Mouse (Mus musculus): ENCODE data around the gene Tspan11. TPM values are rescaled to one million over a fixed set of nuclear protein-coding genes. Genes with fewer than 3 reads are reported as not detected.

Gene Tspan11
- polyA plus RNA-seq, 1 experiment from 2014 or later: 1.8 TPM

DNA sequence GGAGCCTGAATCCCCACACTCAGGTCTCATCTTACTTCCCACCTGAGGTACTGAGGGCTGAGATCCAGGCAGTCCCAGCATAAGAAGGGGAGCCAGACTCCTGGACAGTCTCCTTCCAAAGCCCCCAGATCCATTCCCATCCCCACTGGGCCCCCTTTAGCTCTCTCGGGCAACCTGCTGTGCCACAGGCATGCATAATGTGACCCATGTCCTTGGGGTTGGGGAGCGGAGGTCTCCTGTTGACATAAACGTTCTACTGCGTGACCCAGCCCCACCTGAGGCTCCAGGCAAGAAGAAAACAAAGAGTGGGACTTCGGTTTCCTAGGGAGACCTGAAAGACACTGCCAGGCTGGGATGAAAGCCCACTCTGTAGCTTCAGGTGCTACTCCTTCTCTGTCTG lies 83.5 kb downstream of the Tspan11 start:
- WGBS: 68% methylated on average over 5 of the region's 5 CpGs
- Histone ChIP-seq H3K9me3 (replicated peaks) (no peaks in the 10 kb centered on the region), H3K27ac (no peak overlapping the region), H3K4me1 (replicated peaks) (peaks cover 40% of the 10 kb centered on the region), H3K4me3 (no peak overlapping the region), H3K9ac (no peak overlapping the region), H3K27me3 (no peaks in the 10 kb centered on the region), H3K36me3 (peaks cover 10% of the 10 kb centered on the region; the same call in 1 of the 2 replicates), H3K4me2 (no peak overlapping the region)
- ATAC-seq (replicated peaks; ENCODE audit: insufficient number of reproducible peaks, insufficient read depth, low FRiP score, low read depth): no peak

GRCm38 (mm10) chr6:127971931-127972330 lies 84.5 kb downstream of the Tspan11 start:
- Histone ChIP-seq H3K9ac (no peak overlapping the region), H3K36me3 (no peaks in the 10 kb centered on the region), H3K4me1 (replicated peaks) (peaks cover 49% of the 10 kb centered on the region), H3K4me2 (no peak overlapping the region), H3K4me3 (no peak overlapping the region), H3K27me3 (no peaks in the 10 kb centered on the region), H3K9me3 (replicated peaks) (no peaks in the 10 kb centered on the region), H3K27ac (no peak overlapping the region)
- 78% methylated on average over 5 of the region's 5 CpGs for WGBS
- no peak for ATAC-seq (replicated peaks; ENCODE audit: insufficient number of reproducible peaks, insufficient read depth, low FRiP score, low read depth)

- no peaks in the 10 kb centered on the region for H3K9me3 ChIP-seq (replicated peaks)
- WGBS: 56% methylated on average over 6 of the region's 6 CpGs
- no peak overlapping the region for H3K4me2 ChIP-seq
- no peaks in the 10 kb centered on the region for H3K36me3 ChIP-seq
- no peak overlapping the region for H3K9ac ChIP-seq
- H3K27me3 ChIP-seq: no peaks in the 10 kb centered on the region
- peaks cover 48% of the 10 kb centered on the region for H3K4me1 ChIP-seq (replicated peaks)
- peak overlapping the region; percentile 44; the same call in 1 of the 2 replicates for H3K27ac ChIP-seq
- ATAC-seq (replicated peaks; ENCODE audit: insufficient number of reproducible peaks, insufficient read depth, low FRiP score, low read depth): no peak
- no peak overlapping the region for H3K4me3 ChIP-seq
Measured at GRCm38 (mm10) chr6:127973553-127973952, 86.2 kb downstream of the Tspan11 start.

DNA sequence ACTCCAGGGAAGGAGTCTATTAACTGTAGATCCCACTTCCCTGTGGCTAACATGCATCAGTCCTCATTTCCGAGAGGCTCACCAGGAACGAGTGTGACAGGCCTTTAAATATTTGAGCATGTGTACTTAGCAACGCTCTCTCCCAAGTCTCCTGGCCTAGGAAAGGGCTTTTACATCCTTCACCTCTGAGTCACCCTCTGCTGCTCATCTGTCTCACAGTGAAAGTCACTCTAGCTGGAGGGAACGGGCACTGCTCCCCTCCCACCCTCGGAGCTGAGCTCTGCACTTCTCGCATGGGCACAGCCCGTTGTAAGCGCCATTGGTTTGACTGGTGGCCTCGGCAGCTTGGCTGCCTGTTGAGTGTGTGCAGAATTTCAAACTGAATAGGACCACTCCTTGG lies 86.6 kb downstream of the Tspan11 start:
- Histone ChIP-seq H3K36me3 (no peaks in the 10 kb centered on the region), H3K4me2 (no peak overlapping the region), H3K27me3 (no peaks in the 10 kb centered on the region), H3K9me3 (replicated peaks) (no peaks in the 10 kb centered on the region), H3K9ac (no peak overlapping the region), H3K4me3 (no peak overlapping the region), H3K27ac (peak overlapping the region; percentile 44), H3K4me1 (replicated peaks) (peaks cover 50% of the 10 kb centered on the region)
- whole genome bisulfite sequencing: 42% methylated on average over 9 of the region's 9 CpGs
- no peak for ATAC-seq (replicated peaks; ENCODE audit: insufficient number of reproducible peaks, insufficient read depth, low FRiP score, low read depth)

- WGBS: 42% methylated on average over 6 of the region's 6 CpGs
- Histone ChIP-seq H3K4me2 (no peak overlapping the region), H3K9me3 (replicated peaks) (no peaks in the 10 kb centered on the region), H3K4me1 (replicated peaks) (peaks cover 69% of the 10 kb centered on the region), H3K9ac (no peak overlapping the region), H3K27me3 (no peaks in the 10 kb centered on the region), H3K27ac (peak overlapping the region; percentile 60), H3K4me3 (no peak overlapping the region), H3K36me3 (no peaks in the 10 kb centered on the region)
- ATAC-seq (replicated peaks; ENCODE audit: insufficient number of reproducible peaks, insufficient read depth, low FRiP score, low read depth): no peak
Measured at GRCm38 (mm10) chr6:127976695-127977094, 89.3 kb downstream of the Tspan11 start.

- Histone ChIP-seq H3K4me1 (replicated peaks) (peaks cover 80% of the 10 kb centered on the region), H3K9ac (no peak overlapping the region), H3K27ac (no peak overlapping the region), H3K4me3 (no peak overlapping the region), H3K4me2 (no peak overlapping the region), H3K27me3 (no peaks in the 10 kb centered on the region), H3K9me3 (replicated peaks) (no peaks in the 10 kb centered on the region), H3K36me3 (no peaks in the 10 kb centered on the region)
- ATAC-seq (replicated peaks; ENCODE audit: insufficient number of reproducible peaks, insufficient read depth, low FRiP score, low read depth): no peak
- 71% methylated on average over 20 of the region's 20 CpGs for WGBS
Measured at GRCm38 (mm10) chr6:127978941-127979340, 91.6 kb downstream of the Tspan11 start.

DNA sequence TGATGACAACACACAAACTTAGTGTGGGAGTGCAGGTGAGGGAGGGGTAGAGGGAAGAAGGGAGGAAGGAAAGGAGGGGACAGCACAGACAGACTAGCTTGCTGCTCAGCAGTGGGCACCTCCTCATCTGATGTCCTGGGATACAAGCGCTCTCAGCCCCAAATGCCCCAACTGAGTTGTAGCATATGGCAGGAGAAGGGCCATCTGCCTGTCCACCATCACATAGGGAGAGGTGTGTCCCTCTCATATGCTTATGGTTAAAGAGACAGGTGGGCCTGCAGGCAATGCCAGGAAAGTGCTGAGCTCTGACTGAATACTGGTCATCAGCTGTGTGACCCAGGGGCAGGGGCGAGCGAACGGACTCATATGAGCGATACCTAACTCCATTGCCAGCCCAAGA lies 92.4 kb downstream of the Tspan11 start:
- H3K36me3 ChIP-seq: no peaks in the 10 kb centered on the region
- no peak overlapping the region for H3K4me2 ChIP-seq
- H3K4me3 ChIP-seq: no peak overlapping the region
- ATAC-seq (replicated peaks; ENCODE audit: insufficient number of reproducible peaks, insufficient read depth, low FRiP score, low read depth): no peak
- 95% methylated on average over 5 of the region's 5 CpGs for WGBS
- H3K4me1 ChIP-seq (replicated peaks): peaks cover 76% of the 10 kb centered on the region
- H3K9ac ChIP-seq: no peak overlapping the region
- no peaks in the 10 kb centered on the region for H3K27me3 ChIP-seq
- H3K9me3 ChIP-seq (replicated peaks): no peaks in the 10 kb centered on the region
- H3K27ac ChIP-seq: no peak overlapping the region

DNA sequence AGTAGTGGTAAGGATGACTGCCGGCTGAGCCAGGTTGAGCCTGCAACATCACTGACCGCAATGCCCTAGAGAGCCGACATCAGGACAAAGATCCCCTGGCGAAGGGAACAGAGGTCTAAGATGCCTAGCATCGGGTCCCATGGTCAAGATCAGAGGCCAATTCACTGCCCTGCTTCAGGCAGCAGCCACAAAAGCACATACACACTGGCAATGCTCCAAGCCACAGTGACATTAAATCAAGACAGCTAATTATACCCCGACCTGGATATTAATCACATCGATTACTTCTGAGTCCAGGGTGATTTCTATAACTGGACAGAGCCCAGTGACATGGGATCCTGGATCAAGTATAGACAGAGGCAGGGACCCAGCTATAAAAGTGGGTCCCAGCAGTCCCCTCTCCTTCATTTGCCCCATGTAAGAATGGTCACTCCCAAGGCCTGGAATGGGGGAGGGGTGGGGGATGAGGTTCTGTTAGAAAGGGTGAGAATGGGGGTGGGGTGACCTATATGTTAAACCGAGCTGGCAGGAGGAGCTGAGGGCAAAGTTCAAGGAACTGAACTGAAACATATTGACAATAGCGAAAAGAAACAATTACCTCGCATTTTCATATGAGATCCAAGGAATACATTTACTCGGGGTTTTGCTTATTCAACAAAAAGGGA lies 93.1 kb downstream of the Tspan11 start:
- 65% methylated on average over 11 of the region's 11 CpGs for WGBS
- Histone ChIP-seq H3K4me3 (no peak overlapping the region), H3K9me3 (replicated peaks) (no peaks in the 10 kb centered on the region), H3K27me3 (no peaks in the 10 kb centered on the region), H3K4me2 (no peak overlapping the region; the same call in 1 of the 2 replicates), H3K27ac (peak overlapping the region; percentile 72), H3K9ac (no peak overlapping the region), H3K4me1 (replicated peaks) (peaks cover 76% of the 10 kb centered on the region), H3K36me3 (no peaks in the 10 kb centered on the region)
- no peak for ATAC-seq (replicated peaks; ENCODE audit: insufficient number of reproducible peaks, insufficient read depth, low FRiP score, low read depth)

DNA sequence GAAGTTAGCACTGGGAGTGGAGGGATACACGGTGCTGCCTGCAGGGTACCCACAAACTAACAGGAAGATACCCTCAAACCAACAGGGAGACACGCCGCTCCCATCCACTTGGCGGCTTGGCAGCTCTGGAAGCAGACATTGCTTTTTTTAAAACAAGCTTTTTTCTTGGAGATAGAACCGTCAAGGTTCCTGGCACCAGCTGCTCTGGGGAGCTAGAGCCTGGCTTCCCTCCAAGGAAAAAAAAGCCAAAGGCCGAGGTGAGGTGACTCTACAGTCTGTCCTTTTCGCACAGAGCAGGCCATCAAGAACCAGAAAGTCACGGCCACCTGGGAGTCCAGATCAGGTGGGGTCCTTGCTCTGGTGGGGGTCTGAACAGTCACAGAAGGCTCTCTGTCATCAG lies 93.8 kb downstream of the Tspan11 start:
- H3K4me1 ChIP-seq (replicated peaks): peaks cover 76% of the 10 kb centered on the region
- ATAC-seq (replicated peaks; ENCODE audit: insufficient number of reproducible peaks, insufficient read depth, low FRiP score, low read depth): no peak
- H3K36me3 ChIP-seq: no peaks in the 10 kb centered on the region
- H3K27me3 ChIP-seq: no peaks in the 10 kb centered on the region
- H3K4me2 ChIP-seq: no peak overlapping the region; the same call in 1 of the 2 replicates
- peak overlapping the region; percentile 72 for H3K27ac ChIP-seq
- no peak overlapping the region for H3K9ac ChIP-seq
- 24% methylated on average over 8 of the region's 8 CpGs for whole genome bisulfite sequencing
- H3K9me3 ChIP-seq (replicated peaks): no peaks in the 10 kb centered on the region
- no peak overlapping the region for H3K4me3 ChIP-seq

DNA sequence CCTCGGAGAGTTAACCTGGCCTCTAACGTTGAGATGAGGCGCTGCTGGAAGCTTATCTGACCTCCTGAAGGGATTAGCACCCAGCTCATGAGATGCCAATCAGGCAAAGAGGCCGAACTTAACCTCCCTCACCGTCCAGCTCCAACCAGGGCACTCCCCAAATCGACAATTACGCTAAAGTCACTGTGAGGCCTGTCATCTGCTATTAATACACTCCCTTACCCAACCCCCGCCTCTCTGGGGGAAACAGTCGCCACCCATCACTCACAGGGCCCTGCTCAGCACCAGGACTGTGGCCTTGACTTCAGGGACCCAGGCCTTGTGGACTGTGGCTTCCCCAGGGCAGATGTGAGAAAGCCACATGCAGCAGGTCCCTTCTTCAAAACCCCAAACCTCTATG lies 99.0 kb downstream of the Tspan11 start:
- Histone ChIP-seq H3K4me3 (no peak overlapping the region), H3K9ac (0 out of 2 replicates have a peak overlapping the region, but pooled peaks have one; percentile 0), H3K36me3 (no peaks in the 10 kb centered on the region), H3K4me1 (replicated peaks) (peaks cover 93% of the 10 kb centered on the region), H3K9me3 (replicated peaks) (no peaks in the 10 kb centered on the region), H3K27ac (peak overlapping the region; percentile 97), H3K4me2 (0 out of 2 replicates have a peak overlapping the region, but pooled peaks have one; percentile 3), H3K27me3 (no peaks in the 10 kb centered on the region)
- 26% methylated on average over 9 of the region's 9 CpGs for WGBS
- peak; percentile 32; the same call in 1 of the 2 replicates for ATAC-seq (replicated peaks; ENCODE audit: insufficient number of reproducible peaks, insufficient read depth, low FRiP score, low read depth)

GRCm38 (mm10) chr6:127987374-127987773 lies 100.0 kb downstream of the Tspan11 start:
- no peak for ATAC-seq (replicated peaks; ENCODE audit: insufficient number of reproducible peaks, insufficient read depth, low FRiP score, low read depth)
- Histone ChIP-seq H3K4me1 (replicated peaks) (peaks cover 93% of the 10 kb centered on the region), H3K9ac (no peak overlapping the region), H3K4me2 (no peak overlapping the region), H3K9me3 (replicated peaks) (no peaks in the 10 kb centered on the region), H3K4me3 (no peak overlapping the region), H3K27ac (peak overlapping the region; percentile 97), H3K27me3 (no peaks in the 10 kb centered on the region), H3K36me3 (no peaks in the 10 kb centered on the region)
- 62% methylated on average over 14 of the region's 14 CpGs for WGBS

DNA sequence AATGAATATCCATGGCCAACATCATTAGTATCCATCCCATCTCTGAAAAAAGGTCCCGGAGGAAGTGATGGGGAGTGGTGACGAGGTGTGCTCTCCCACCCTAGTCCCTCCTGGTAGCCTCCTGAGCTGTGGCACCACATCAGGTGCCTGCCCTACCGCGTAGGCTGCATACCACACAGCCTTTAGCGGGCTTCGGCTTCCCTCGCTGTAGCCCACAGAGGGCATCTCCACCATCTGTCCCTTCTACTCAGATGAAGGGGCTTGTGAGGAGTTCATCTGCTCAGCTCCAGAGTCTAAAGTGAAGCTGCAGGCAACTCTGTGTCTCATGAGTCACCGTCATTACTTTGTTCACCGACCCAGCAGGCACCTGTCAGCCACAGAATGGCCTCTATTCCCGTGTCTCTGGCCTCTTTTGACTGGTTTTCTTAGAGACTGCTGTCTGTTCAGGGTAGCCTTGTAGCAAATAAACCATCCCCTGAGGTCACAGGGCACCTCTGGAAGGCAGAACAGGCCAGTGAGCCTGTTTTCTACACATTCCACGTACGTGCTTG lies 101.6 kb downstream of the Tspan11 start:
- Histone ChIP-seq H3K4me3 (no peak overlapping the region), H3K4me2 (peak overlapping the region; percentile 59), H3K27ac (peak overlapping the region; percentile 97), H3K36me3 (no peaks in the 10 kb centered on the region), H3K27me3 (no peaks in the 10 kb centered on the region), H3K4me1 (replicated peaks) (peaks cover 94% of the 10 kb centered on the region), H3K9ac (no peak overlapping the region; the same call in 1 of the 2 replicates), H3K9me3 (replicated peaks) (no peaks in the 10 kb centered on the region)
- 68% methylated on average over 12 of the region's 12 CpGs for WGBS
- no peak for ATAC-seq (replicated peaks; ENCODE audit: insufficient number of reproducible peaks, insufficient read depth, low FRiP score, low read depth)

Data from heart, embryonic 15.5 days (tissue).